Comparison of ENCODE assay signal across 11 mouse cellular contexts in the genomic region with DNA sequence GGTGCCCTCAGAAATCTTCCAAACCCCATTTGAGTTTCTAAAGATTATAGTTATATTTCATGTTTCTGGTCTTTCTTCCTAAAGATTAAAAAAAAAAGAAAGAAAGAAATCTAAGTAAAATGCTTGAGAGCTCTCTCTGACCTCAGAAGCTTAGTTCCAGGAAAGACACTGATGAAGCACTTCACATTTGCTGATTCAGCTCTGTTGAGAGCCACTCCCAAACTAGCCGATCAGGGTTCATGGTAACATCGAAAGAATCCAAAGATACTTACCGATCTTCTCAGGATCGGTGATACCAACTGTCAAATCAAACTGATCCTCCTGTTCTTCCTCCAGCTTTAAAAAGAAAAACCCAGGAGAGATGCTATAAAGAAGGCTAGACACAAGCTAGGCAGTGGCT.
"Had no signal": no experiment of that assay in that cellular context is flagged by ENCODE, and none has a peak within 500 bp of the region (broad histone marks: within the 10 kb centered on the region; RNA-seq: fewer than 3 reads in every experiment).

No protein-coding gene starts in this region.

- H3K27me3 ChIP-seq: limb, embryonic 12.5 days; lung, embryonic 15.5 days; megakaryocyte, embryonic 14.5 days; midbrain, embryonic 15.5 days had no signal

- H3K4me1 ChIP-seq: limb, embryonic 12.5 days; lung, embryonic 15.5 days; midbrain, embryonic 15.5 days had no signal

- DNase-seq: lung, postnatal 14 days; right cerebral cortex, postnatal 14 days; thymus, postnatal 36 days had no signal

- ATAC-seq: inflammation-experienced regulatory T-cells, adult 6 months; intestine, postnatal 0 days; midbrain, embryonic 15.5 days had no signal

- H3K4me2 ChIP-seq: limb, embryonic 12.5 days; lung, embryonic 15.5 days; midbrain, embryonic 11.5 days; midbrain, embryonic 15.5 days had no signal

- H3K4me3 ChIP-seq: limb, embryonic 12.5 days; lung, embryonic 15.5 days; megakaryocyte, embryonic 14.5 days; midbrain, embryonic 15.5 days had no signal

- H3K9me3 ChIP-seq: limb, embryonic 12.5 days; lung, embryonic 15.5 days; megakaryocyte, embryonic 14.5 days; midbrain, embryonic 15.5 days had no signal

- H3K9ac ChIP-seq: limb, embryonic 12.5 days; lung, embryonic 15.5 days; midbrain, embryonic 15.5 days had no signal

- H3K27ac ChIP-seq: limb, embryonic 12.5 days; lung, embryonic 15.5 days; macrophage; midbrain, embryonic 15.5 days had no signal
